Mouse (Mus musculus) CH12.LX (cell line): Measurements from ENCODE around the gene C130050O18Rik.

Experiments
- CHD2 ChIP-seq: IDR thresholded peaks from 2 replicates; pipeline ENCODE4 v1.6.1; 2011; ENCODE audit warnings: low read length, improper control_type of control experiment
- CTCF ChIP-seq, 2 experiments: IDR thresholded peaks in 1 of 2; conservative IDR thresholded peaks in 1 of 2; 2 replicates each; pipeline ENCODE4 v1.5.1; 2011 to 2012; ENCODE audit warnings: low read depth in 2 of 2, low read length in 2 of 2, improper control_type of control experiment in 1 of 2, inconsistent platforms in 1 of 2, mild to moderate bottlenecking in 1 of 2, moderate library complexity in 1 of 2
- MAX ChIP-seq: IDR thresholded peaks from 2 replicates; pipeline ENCODE4 v1.6.1; 2011; ENCODE audit warnings: low read length, improper control_type of control experiment
- MAZ ChIP-seq: IDR thresholded peaks from 2 replicates; pipeline ENCODE4 v1.6.1; 2012; ENCODE audit warnings: low read depth, mild to moderate bottlenecking, inconsistent platforms, low read length, improper control_type of control experiment, moderate library complexity
- MYC ChIP-seq: IDR thresholded peaks from 2 replicates; pipeline ENCODE4 v1.6.1; 2011; ENCODE audit warnings: low read depth, mild to moderate bottlenecking, improper control_type of control experiment, low read length
- NELFE ChIP-seq: IDR thresholded peaks from 2 replicates; pipeline ENCODE4 v1.6.1; 2011; ENCODE audit warnings: low read depth, low read length, improper control_type of control experiment
- POLR2A ChIP-seq: IDR thresholded peaks from 2 replicates; pipeline ENCODE4 v1.6.1; 2011; ENCODE audit warnings: low read depth, mild to moderate bottlenecking, improper control_type of control experiment, low read length
- RAD21 ChIP-seq: IDR thresholded peaks from 2 replicates; pipeline ENCODE4 v1.6.1; 2011; ENCODE audit warnings: low read depth, mild to moderate bottlenecking, low read length, improper control_type of control experiment, moderate library complexity
- RCOR1 ChIP-seq: conservative IDR thresholded peaks from 2 replicates; pipeline ENCODE4 v1.6.1; 2012; ENCODE audit warnings: low read depth, mild to moderate bottlenecking, inconsistent platforms, low read length, improper control_type of control experiment

GRCm38 (mm10) chr5:139368638-139369320 is 36.3 kb upstream of the C130050O18Rik start:
- TF ChIP-seq RCOR1 (no peak), NELFE (no peak), POLR2A (no peak), RAD21 (no peak), CHD2 (no peak), CTCF (conservative IDR thresholded peaks at IDR 0.05 in 1 of 2, IDR thresholded peaks at IDR 0.05 in 1 of 2; ENCODE audit: low read depth in 2 of 2, low read length in 2 of 2) (no peak), MYC (no peak), MAZ (no peak), MAX (no peak)
